Mouse (Mus musculus) adrenal gland, postnatal 4 days (tissue): Measurements from ENCODE around the gene Sorcs2. TPM values are rescaled to one million over a fixed set of nuclear protein-coding genes. Genes with fewer than 3 reads are reported as not detected.

Experiments used
- DNase-seq, 2 experiments: peaks; one replicate each; pipeline ENCODE4 v3.0.0; 2021 to 2022; ENCODE audit warnings: low spot score in 2 of 2, mixed read lengths in 2 of 2
- total RNA-seq, 2 experiments: library from RNA; stranded (reverse); gene quantifications; 2 replicates each; pipeline ENCODE4 v1.2.3; 2021

The Sorcs2 gene
- total RNA-seq, 2 experiments from 2014 or later, result 33.0 to 35.5 TPM

DNA sequence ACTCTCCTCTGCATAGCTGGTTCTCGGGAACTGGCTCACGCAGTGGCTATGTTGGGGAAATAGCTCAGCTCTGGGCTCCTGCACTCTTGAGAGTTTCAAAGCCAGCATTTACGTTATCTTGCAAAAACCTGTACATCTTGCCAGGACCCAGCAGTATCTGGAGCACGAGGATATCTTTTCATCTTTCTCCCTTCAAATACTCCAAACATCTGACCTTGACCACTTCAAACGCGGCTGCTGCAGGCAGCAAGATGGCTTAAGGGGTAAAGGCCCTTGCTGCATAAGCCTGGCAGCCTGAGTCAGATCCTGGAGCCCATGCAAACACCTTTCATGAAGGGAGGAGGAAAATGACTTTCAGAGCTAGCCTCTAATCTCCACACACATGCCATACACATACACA lies 258.2 kb downstream of the Sorcs2 start:
- no peak for DNase-seq

DNA sequence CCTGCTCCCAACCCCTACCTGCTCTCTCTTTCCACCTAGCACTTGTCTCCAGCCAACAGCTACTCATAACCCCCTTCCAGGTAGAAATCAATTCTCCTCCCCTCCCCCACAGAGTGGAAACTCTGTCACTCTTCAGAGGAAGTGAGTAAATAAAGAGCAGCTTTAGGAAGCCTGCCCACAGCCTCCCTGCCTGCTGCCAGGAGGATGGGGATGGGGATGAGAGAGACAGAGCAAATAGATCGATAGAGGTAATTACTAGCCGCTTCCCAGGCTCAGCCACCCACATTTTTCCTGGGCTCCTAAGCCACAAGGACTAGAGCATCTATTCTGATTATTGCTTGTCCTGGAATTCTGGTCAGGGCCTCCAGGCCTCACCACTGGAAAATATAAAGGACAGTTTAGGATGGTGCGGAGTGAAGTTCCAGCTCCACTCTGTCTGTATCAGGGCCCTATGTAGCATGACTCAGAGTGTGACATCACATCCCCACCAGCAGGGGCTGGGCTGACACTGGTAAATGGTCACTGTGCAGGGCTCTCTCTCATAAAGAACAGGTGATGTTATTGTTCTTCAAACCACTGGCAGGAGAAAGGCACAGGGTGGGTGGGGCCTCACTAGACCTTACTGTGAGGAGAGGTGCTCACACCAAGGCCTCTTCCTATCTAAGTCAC lies 261.9 kb downstream of the Sorcs2 start:
- DNase-seq, result no peak

DNA sequence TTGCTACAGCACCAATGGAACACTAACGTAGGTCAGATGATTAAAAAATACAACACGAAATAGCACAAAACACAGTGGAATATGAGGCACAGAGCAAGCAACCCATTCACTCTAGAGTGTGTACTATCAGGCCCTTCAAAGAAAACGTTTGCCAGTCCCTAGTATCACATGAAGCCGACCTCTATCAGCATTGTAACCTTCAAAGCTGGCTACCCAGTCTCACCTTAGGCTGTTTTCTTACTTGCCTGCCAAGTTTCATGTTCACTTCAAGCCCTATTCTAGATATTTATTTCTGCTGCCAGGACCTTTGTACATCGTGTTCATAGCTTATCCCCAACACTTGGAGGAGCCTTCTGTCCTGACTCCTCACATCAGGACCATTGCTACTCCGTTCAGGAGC lies 263.6 kb downstream of the Sorcs2 start:
- DNase-seq, result no peak

DNA sequence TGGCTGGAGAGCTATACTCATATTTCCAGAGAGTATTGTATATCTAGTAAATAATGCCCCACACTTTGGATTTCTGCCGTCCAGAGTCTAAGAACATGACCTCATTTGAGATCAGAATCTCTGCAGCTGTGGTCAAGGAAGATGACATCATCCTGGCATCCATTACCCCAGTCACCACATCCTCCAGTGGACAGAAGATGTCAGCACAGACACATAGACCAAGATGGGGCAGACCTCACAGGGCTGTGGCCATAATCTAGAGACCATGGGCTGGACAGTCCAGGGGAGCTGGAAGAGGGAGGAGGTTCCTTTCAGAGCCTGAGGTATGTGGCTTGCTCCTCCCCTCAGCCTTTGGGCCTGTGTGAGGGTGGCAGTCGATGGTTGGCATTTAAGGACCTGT lies 264.0 kb downstream of the Sorcs2 start:
- no peak for DNase-seq

DNA sequence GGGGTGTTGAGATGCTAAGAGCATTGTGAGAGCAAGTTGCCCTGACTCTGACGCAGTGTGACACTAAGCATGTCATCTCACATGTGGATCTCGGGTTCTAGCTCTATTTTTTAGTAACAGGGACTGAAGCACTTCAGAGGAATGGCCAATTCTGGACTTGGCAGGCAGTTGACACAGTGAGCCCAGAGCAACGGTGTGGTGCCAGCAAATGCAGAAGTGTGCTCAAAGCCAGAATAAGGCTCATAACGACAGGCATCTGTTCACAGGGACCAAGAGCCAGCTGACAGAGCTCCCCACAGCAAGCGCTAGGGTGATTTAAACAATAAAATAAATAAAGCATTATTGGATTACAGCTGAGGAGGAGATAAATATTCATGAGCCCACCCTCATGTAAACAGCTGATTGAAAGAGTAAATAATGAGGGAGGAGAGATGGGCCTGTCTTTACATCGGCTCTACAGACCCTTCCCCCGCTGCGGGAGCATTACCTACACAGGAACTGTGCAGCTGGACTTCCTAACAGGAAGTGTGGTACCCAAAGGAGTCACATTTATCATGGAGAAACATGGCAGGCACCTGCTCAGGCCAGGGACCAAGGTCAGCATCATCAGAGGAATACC lies 267.4 kb downstream of the Sorcs2 start:
- DNase-seq, result no peak

DNA sequence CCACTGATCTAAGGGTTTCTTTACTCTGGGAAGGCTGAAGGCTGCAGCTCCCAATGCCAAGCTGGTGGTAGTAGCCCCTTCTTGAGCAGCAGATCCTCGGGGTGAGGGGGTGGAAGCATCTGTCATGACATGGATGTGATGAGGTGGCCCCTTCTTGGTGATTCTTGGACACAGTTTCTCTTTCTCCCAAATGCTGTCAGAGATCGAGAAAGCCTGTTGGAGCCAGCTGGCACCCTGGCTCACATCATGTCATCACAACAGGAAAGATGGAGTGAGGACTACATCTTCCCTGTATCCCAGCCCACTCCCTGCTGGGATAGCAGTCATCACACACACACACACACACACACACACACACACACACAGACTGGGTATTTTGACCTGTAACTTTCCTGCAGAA lies 268.3 kb downstream of the Sorcs2 start:
- DNase-seq, result no peak

DNA sequence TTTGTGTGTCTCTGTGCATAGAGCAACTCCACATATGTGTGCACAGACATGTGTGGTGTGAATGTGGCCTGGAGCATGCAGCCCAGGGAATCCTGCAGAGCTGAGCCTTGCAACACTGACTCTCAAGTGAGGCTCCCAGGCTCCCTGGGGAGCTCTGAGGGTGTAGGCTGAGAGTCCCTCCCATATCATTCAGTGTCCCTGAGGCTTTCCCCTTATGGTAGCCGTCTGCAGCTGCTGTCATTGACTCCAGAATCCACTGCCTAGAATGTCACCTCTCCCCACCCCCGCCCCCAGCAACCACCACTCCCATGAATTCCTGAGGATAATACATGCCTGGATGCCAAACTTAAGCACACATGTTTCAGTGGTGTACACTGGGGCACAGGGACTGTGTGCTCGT lies 269.4 kb downstream of the Sorcs2 start:
- no peak for DNase-seq

DNA sequence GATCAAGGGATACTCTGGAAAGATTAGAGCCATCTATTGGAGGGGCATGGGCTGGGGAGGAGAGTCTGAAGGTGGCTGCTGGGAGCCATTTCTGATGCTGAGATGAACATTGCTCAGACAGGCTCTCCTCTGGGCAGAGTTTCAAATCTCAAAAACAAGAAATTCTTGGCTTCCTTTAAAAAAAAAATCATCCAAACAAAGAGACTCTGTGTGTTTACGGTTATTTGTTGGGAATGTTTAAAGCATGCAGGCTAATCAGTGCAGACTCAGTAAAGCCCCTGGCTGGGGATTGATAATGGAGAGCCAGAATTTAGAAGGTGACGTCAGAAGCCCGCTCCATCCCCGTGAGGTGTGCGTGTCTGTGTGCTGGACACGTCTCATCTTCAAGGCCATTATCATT lies 272.9 kb downstream of the Sorcs2 start:
- no peak for DNase-seq

DNA sequence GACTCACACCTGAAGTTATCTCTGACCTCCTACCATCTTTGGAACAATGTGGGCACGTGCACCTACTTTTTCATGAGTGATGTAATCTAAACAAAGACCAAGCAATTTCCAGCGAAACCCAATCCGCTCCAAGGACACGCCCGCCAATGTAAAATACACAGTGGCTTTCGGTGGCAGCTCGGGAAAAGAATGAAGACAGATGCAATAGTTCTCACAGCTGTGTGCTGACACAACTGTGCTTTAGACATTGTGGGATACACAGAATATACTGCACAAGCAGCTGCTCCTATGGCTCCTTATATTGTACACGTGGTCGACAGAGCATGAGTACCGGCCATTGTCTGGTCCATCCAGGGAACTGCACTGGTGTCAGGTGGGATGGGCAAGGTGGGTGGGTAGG lies 275.0 kb downstream of the Sorcs2 start:
- DNase-seq, result no peak

DNA sequence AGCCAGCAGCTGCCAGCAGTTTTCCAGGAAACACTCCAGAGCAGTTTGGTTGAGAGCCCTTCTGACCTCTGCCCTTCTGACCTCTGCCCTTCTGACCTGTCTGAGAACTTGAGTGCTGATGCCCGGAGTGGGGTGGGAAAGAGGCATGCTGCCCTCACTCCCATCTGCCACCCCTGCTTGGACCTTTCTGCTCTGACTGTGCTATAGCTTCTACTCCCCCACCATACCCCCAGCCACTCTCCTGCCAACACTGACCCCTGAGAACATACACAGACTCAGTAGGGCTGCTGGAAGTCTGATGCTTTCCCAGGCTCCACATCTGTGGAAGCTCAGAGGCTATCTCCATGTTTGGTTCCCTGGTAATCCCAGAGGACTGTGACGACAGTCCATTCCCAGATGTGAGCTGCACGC lies 277.0 kb downstream of the Sorcs2 start:
- DNase-seq, result no peak

DNA sequence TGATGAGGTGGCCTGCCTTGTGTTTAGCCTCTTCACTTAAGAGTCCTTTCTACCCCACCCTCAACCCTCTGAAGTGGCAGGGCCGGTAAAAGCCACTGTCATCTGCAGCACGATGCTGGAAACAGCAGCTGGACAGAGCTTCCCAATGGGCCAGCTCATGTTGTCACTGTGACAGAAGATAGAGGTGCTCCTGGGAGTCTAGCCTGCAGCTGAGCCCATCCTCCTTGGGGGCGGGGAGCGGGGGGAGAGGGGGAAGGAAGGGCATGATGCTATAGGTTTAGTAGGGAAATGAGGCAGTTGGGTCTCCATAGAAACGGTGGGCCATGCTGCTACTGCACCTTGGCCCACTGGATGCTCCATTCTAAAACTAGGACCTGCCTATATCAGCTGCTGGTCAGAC lies 279.9 kb downstream of the Sorcs2 start:
- no peak for DNase-seq

DNA sequence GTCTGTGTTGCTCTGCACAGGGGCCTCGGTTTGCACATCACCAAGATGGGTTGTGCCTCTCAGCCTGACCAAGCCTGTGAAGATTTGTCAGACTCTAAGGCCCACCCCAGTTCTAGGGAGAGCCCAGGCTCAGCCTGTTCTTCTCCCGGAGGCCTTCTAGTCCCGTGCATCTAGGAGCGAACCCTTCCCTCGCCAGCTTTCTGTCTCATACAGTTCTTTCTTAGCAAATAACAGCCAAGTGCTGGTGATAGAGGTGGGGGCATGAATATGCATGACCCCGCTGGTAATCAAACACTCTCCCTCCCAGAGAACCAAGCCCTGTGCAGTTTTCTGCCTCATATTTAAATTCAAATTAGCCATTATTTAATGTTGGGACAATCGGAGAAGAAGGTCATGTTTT lies 282.4 kb downstream of the Sorcs2 start:
- no peak for DNase-seq

DNA sequence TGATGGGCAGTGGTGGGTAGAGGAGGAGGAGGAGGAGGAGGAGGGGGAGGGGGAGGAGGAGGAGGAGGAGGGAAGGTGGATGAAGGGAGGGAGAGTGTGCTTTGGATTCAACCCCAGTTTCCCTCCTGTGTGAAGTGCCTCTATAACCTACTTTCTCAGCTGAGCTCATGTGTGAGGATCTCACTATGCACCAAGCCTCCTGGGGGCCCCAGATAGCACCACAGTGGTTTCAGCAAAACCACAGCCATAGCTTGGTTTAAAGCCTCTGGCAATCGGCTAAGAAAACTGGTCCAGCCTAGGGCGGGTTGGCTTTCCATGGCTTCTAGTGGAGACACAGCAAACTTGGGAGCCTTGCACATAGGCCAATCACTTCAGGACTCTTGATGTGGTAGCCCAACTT lies 284.2 kb downstream of the Sorcs2 start:
- no peak for DNase-seq

DNA sequence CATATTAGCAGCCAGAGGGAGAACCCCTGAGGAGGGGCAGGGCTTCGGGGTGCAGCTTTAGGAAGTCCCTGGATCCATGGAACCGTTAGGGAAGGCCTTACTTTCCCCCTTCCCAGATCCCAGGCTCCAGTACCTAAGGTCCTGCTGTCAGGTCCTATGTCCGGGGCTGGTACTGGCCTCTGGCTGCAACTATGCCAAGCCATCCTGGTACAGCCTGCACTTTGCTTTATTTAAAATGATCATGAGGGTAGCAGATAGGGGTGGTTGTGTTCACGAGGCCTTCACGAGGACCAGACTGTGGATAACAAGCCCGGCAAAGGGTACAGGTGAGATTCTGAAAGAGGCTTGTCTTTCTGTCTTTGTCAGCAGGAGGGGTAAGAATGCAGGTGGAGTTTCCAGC lies 285.2 kb downstream of the Sorcs2 start:
- DNase-seq, result no peak

DNA sequence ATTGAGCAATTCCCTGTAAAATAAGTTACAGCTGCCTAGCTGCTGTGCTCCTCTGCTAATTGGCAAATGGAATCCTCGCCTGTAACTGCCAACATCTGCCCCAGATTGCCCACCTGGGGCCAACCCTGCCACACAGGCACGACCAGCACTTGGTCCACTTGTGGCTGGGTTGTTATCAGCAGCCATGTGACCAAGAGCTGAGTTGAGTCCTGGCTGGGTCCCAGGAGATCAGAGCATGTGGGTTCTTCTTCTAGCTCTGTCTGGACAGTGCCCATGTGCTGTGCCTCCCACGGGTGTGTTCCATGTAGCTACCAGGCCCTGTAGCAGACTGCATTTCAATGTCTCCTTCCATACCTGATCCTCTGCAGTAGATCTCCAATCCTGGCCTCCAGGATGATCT lies 286.4 kb downstream of the Sorcs2 start:
- no peak for DNase-seq

DNA sequence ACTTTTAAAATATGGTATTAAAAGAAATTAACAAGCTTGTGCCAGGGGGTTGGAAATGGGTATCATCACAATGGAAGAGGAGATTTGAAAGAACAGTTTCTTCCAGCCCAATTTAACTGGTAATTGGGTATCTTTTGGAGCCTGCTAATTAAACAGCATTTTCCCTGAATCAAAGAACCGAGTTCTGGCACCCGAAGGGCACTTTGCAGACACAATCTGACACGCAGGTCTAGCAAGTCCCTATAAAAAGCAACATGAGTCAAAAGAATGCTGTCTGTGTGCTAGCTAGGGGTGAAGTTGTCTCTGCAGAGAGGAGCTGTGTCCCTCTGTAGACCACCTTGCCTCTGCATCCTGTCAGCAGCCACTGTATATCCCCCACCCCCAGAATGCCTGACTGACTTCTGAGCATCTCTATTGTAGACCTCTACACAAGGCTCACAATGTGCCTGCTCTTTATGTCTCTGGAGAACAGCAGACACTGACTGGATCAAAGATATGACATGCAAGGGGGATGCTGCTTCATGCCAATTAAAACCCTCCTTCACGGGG lies 289.5 kb downstream of the Sorcs2 start:
- DNase-seq, result no peak

DNA sequence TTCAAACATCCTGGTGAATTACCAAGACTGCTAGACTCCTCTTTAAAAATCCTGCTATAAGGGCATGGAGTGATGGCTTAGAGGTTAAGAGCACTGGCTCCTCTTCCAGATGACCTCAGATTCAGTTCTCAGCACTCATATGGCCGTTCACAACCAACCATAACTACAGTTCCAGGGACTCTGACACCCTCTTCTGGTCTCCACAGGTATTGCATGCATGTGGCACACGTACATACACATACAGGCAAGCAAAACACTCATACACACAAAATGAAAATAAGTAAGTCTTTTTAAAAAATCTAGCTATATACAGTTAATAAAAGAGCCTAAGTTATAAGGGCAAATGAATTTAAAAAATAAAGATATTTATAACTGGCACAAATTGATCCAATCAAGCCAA lies 294.5 kb downstream of the Sorcs2 start:
- DNase-seq, result no peak

DNA sequence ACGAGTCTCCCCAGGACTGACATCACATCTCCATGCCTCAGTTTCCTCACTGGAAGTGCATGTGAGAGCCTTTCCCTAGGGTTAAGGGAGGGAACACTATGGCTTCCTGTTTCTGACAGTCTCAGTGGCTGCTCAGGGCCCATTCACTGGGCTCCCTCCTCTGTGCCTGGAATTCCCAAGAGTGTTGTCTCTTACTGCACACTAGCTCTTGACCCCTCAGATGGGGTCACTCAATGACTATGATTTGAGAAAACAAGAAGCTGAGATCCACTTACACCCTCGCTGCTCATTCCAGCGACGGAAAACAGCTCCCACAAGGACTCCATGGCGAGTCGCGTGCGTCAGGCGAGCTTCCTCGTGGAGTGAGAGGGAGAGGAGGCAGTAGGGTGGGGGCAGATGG lies 296.8 kb downstream of the Sorcs2 start:
- DNase-seq, result no peak

DNA sequence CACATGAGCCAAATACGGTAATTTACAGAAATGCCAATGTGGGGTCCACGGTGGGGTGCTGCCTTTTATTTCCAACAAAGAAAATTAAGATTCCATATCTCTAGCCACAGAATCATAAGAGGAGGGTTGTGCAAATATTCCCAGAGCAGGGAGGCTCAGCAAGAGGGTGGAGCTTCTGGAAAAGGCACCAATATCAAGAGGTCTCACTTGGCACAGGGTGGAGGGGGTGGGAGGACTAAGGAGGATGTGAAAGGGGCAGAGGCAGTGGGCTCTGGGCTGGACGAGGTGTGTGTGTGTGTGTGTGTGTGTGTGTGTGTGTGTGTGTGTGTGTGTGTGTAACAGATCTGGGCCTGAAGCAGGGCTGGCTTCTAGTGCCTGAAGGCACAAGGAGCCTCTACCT lies 297.5 kb downstream of the Sorcs2 start:
- DNase-seq, result no peak

DNA sequence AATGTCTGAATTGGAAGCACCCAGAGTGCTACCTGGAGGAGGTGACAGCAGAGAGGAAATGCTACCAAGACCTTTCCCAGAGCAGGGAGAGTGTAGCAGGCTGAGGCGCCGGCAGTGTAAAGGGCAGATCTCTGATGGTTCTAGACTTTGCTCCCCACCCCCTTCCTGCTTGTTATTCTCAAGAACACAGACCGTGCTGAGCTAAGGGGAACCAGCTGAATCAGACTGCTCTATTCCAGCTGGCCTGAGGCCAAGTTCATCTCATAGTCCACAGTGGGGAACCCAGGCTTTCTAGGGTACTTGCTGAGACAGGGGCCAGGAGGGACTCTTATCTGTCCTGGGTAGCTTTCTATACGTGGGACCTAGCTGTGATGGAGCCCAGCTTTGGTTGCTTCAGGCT lies 298.3 kb downstream of the Sorcs2 start:
- no peak for DNase-seq

DNA sequence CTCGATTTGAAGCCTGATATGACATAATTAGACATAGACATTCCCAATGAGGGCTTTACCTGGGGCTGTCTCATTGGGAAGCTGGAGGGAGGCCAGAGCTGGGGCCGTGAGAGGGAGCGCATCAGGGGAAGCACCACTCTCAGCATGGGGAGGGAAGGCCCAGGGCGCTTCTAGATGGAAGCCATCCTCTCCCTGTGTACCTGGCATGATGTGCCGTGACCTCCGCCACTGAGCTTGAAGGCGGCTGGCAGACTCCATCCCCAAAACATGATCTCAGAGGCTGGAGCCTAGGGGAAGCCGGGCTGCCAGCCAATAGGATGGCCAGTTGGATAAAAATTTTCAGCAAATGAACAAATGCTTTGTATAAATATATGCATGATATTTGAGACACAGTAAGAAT lies 301.9 kb downstream of the Sorcs2 start:
- DNase-seq, result no peak

DNA sequence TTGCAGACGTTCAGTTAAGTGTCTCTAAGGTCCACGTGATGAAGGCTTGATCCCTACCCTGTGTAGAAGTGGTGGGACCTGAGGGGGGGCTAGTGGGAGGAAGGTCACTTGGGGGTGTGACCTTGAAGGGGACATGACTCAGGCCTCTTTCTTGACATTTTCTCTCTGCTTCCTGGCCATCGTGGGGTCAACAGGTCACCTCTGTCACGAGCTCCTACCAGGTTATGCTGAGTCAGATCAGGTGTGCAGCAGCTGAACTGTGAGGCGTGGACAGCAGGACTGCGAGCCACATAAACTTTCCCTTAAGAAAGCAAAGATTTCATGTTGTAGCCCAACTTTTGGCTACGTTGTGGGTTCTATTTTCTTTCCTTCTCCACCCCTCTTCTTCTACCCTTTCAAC lies 307.9 kb downstream of the Sorcs2 start:
- DNase-seq, result no peak

DNA sequence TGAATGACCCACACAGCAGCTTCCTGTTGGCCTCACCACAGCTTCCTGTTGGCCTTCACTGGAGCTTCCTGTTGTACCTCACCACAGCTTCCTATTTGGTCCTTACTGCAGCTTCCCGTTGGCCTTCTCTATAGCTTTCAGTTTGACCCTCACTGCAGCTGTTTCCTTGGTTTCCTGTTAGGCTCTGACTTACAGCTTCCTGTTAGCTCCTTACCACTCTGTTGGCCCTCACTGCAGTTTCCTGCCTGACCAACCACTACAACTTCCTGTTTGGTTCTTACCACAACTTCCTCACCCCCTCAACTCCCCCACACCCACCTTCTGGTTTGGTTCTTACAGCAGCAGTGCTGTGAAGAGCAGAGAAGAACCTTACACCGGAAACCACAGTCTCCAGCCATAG lies 308.7 kb downstream of the Sorcs2 start:
- no peak for DNase-seq
